Mouse (Mus musculus): ENCODE data around the gene Lmf1. TPM values are rescaled to one million over a fixed set of nuclear protein-coding genes. Genes with fewer than 3 reads are reported as not detected.

Gene Lmf1
- total and polyA plus RNA-seq, 2 experiments from 2014 or later: 19.8 to 27.6 TPM

- TF ChIP-seq CTCF (IDR thresholded peaks at IDR 0.05): no peak
- peak; percentile 85 for DNase-seq (ENCODE audit: low spot score)
- no peak for ATAC-seq (ENCODE audit: low FRiP score)
- H3K4me3 ChIP-seq (ENCODE audit: low read depth, low read length): no peak overlapping the region
- no peaks in the 10 kb centered on the region for H3K9me3 ChIP-seq (ENCODE audit: low read length)
- H3K4me2 ChIP-seq (ENCODE audit: low read depth, low read length, poor library complexity, severe bottlenecking): peak overlapping the region; percentile 12; the same call in 1 of the 2 replicates
- 23% methylated on average over 6 of the region's 6 CpGs for WGBS
- H3K4me1 ChIP-seq (ENCODE audit: insufficient read depth, low read length): peaks cover 3% of the 10 kb centered on the region; the same call in 1 of the 2 replicates
- H3K27me3 ChIP-seq (ENCODE audit: insufficient read depth, low read length): peaks cover 6% of the 10 kb centered on the region; the same call in 1 of the 2 replicates
- no peaks in the 10 kb centered on the region for H3K36me3 ChIP-seq (ENCODE audit: insufficient read depth, low read length)
- H3K9ac ChIP-seq (replicated peaks; ENCODE audit: low read length, poor library complexity, severe bottlenecking): no peak overlapping the region
- peak overlapping the region; percentile 38; the same call in 1 of the 2 replicates for H3K27ac ChIP-seq (ENCODE audit: low read depth, low read length)
These were observed 13.6 kb upstream of the Lmf1 start for GRCm38 (mm10) chr17:25565244-25565643.

DNA sequence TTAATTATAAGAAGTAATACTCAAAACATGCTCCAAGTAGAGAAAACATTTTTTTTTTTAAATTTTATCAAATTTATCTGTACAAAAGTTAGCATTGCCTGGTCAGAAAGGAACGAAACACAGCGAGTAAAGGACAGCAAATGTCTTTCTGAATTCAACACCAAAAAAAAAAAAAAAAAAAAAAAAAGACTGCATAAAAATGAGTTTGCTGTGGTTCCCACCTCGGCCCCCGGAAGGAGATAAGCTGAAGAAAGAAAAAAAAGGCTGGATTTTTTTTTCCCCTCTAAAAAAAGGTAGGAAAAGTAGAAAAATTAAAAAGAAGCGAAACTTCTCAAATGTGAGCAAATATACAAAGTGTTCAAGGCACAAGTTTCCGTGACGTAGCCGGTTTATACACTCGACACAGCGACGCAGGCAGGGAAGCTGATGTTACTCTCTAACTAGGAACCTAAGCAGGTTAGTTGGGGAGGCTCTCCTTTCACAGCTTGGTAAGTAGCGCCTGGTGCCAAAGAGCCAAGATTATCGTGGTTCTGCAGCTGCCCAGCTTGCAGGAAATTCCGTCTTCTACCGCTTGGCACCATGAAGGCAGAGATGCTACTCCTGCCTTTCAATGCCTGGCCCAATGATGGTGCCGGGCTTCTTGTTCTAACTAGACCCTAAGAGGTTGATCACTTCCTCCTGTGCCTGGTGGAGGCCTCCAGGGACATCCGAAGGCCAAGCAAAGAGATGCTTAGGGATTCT lies 12.9 kb upstream of the Lmf1 start:
- Histone ChIP-seq H3K27ac (ENCODE audit: low read depth, low read length) (0 out of 2 replicates have a peak overlapping the region, but pooled peaks have one; percentile 38), H3K36me3 (ENCODE audit: insufficient read depth, low read length) (no peaks in the 10 kb centered on the region), H3K4me3 (ENCODE audit: low read depth, low read length) (no peak overlapping the region; the same call in 1 of the 2 replicates), H3K9ac (replicated peaks; ENCODE audit: low read length, poor library complexity, severe bottlenecking) (no peak overlapping the region), H3K4me2 (ENCODE audit: low read depth, low read length, poor library complexity, severe bottlenecking) (peak overlapping the region; percentile 4; the same call in 1 of the 2 replicates), H3K4me1 (ENCODE audit: insufficient read depth, low read length) (peaks cover 3% of the 10 kb centered on the region; the same call in 1 of the 2 replicates), H3K9me3 (ENCODE audit: low read length) (no peaks in the 10 kb centered on the region), H3K27me3 (ENCODE audit: insufficient read depth, low read length) (peaks cover 7% of the 10 kb centered on the region; the same call in 1 of the 2 replicates)
- WGBS: 66% methylated on average over 17 of the region's 17 CpGs
- no peak for TF ChIP-seq CTCF (IDR thresholded peaks at IDR 0.05)
- no peak for DNase-seq (ENCODE audit: low spot score)
- no peak for ATAC-seq (ENCODE audit: low FRiP score)

GRCm38 (mm10) chr17:25567261-25567660 lies 11.6 kb upstream of the Lmf1 start:
- 67% methylated on average over 13 of the region's 13 CpGs for WGBS
- no peak for DNase-seq (ENCODE audit: low spot score)
- no peaks in the 10 kb centered on the region for H3K9me3 ChIP-seq (ENCODE audit: low read length)
- no peaks in the 10 kb centered on the region for H3K36me3 ChIP-seq (ENCODE audit: insufficient read depth, low read length)
- TF ChIP-seq CTCF (IDR thresholded peaks at IDR 0.05): no peak
- no peak for ATAC-seq (ENCODE audit: low FRiP score)
- no peak overlapping the region for H3K4me3 ChIP-seq (ENCODE audit: low read depth, low read length)
- peaks cover 10% of the 10 kb centered on the region; the same call in 1 of the 2 replicates for H3K27me3 ChIP-seq (ENCODE audit: insufficient read depth, low read length)
- no peak overlapping the region for H3K9ac ChIP-seq (replicated peaks; ENCODE audit: low read length, poor library complexity, severe bottlenecking)
- peaks cover 3% of the 10 kb centered on the region; the same call in 1 of the 2 replicates for H3K4me1 ChIP-seq (ENCODE audit: insufficient read depth, low read length)
- H3K27ac ChIP-seq (ENCODE audit: low read depth, low read length): no peak overlapping the region
- H3K4me2 ChIP-seq (ENCODE audit: low read depth, low read length, poor library complexity, severe bottlenecking): peak overlapping the region; percentile 42

DNA sequence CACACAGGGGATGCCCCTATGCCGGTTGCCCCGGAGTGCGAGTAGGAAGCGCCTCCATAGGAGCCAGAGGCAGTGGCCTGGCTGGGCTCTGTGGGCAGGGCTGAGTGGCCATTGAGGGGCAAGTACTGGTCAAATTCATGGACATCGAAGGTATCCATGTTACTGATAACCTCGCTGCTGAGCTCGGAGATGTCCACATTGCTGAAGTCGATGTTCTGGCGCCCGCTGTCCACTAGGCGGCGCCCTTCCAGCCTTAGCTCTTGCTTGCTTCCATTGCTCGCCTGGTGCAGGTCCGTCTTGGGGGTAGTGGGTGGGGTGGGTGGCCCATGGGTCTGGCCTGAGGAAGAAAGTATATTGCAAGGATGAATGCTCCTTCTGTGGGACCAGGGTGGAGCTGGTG lies 11.1 kb upstream of the Lmf1 start:
- peak overlapping the region; percentile 47; the same call in 1 of the 2 replicates for H3K4me3 ChIP-seq (ENCODE audit: low read depth, low read length)
- H3K4me1 ChIP-seq (ENCODE audit: insufficient read depth, low read length): peaks cover 3% of the 10 kb centered on the region; the same call in 1 of the 2 replicates
- no peaks in the 10 kb centered on the region for H3K36me3 ChIP-seq (ENCODE audit: insufficient read depth, low read length)
- 19% methylated on average over 14 of the region's 14 CpGs for WGBS
- H3K9ac ChIP-seq (replicated peaks; ENCODE audit: low read length, poor library complexity, severe bottlenecking): no peak overlapping the region
- no peak for ATAC-seq (ENCODE audit: low FRiP score)
- no peaks in the 10 kb centered on the region for H3K9me3 ChIP-seq (ENCODE audit: low read length)
- peak overlapping the region; percentile 42 for H3K4me2 ChIP-seq (ENCODE audit: low read depth, low read length, poor library complexity, severe bottlenecking)
- peak; percentile 78 for DNase-seq (ENCODE audit: low spot score)
- TF ChIP-seq CTCF (IDR thresholded peaks at IDR 0.05): peak; percentile 87
- H3K27me3 ChIP-seq (ENCODE audit: insufficient read depth, low read length): peaks cover 10% of the 10 kb centered on the region; the same call in 1 of the 2 replicates
- peak overlapping the region; percentile 44; the same call in 1 of the 2 replicates for H3K27ac ChIP-seq (ENCODE audit: low read depth, low read length)

DNA sequence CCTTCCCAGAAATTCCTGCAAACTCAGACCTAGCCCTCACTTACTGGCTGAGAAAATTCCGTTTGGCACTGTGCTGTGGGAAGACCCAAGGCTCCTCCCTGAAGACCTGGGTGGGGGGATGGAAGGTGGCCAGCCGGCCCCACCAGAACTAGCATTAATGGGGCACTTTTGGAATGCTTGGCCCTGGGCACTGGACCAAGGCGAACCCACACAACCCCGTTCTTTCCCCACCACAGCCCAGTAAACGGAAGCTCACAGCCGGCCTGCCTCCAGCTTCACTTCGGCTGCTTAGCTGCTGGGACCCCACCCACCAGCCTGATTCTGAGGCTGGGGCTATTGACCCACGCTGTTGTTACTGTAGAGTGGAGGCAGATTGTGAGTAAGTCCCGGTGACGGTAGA lies 10.7 kb upstream of the Lmf1 start:
- Histone ChIP-seq H3K4me2 (ENCODE audit: low read depth, low read length, poor library complexity, severe bottlenecking) (peak overlapping the region; percentile 42), H3K27me3 (ENCODE audit: insufficient read depth, low read length) (peaks cover 10% of the 10 kb centered on the region; the same call in 1 of the 2 replicates), H3K9me3 (ENCODE audit: low read length) (no peaks in the 10 kb centered on the region), H3K4me3 (ENCODE audit: low read depth, low read length) (peak overlapping the region; percentile 47), H3K4me1 (ENCODE audit: insufficient read depth, low read length) (peaks cover 3% of the 10 kb centered on the region; the same call in 1 of the 2 replicates), H3K36me3 (ENCODE audit: insufficient read depth, low read length) (no peaks in the 10 kb centered on the region), H3K9ac (replicated peaks; ENCODE audit: low read length, poor library complexity, severe bottlenecking) (no peak overlapping the region), H3K27ac (ENCODE audit: low read depth, low read length) (peak overlapping the region; percentile 44; the same call in 1 of the 2 replicates)
- DNase-seq (ENCODE audit: low spot score): peak; percentile 59
- 50% methylated on average over 10 of the region's 10 CpGs for WGBS
- no peak for TF ChIP-seq CTCF (IDR thresholded peaks at IDR 0.05)
- ATAC-seq (ENCODE audit: low FRiP score): 0 out of 2 replicates have a peak, but pooled peaks have one; percentile 20

GRCm38 (mm10) chr17:25568880-25569279 lies 10.0 kb upstream of the Lmf1 start:
- peak overlapping the region; percentile 44; the same call in 1 of the 2 replicates for H3K9ac ChIP-seq (replicated peaks; ENCODE audit: low read length, poor library complexity, severe bottlenecking)
- H3K4me2 ChIP-seq (ENCODE audit: low read depth, low read length, poor library complexity, severe bottlenecking): peak overlapping the region; percentile 91
- TF ChIP-seq CTCF (IDR thresholded peaks at IDR 0.05): no peak
- H3K27me3 ChIP-seq (ENCODE audit: insufficient read depth, low read length): peaks cover 12% of the 10 kb centered on the region; the same call in 1 of the 2 replicates
- ATAC-seq (ENCODE audit: low FRiP score) (no peak), DNase-seq (ENCODE audit: low spot score) (no peak)
- no peaks in the 10 kb centered on the region for H3K36me3 ChIP-seq (ENCODE audit: insufficient read depth, low read length)
- H3K4me3 ChIP-seq (ENCODE audit: low read depth, low read length): peak overlapping the region; percentile 47
- peaks cover 3% of the 10 kb centered on the region; the same call in 1 of the 2 replicates for H3K4me1 ChIP-seq (ENCODE audit: insufficient read depth, low read length)
- 69% methylated on average over 11 of the region's 11 CpGs for WGBS
- H3K9me3 ChIP-seq (ENCODE audit: low read length): no peaks in the 10 kb centered on the region
- H3K27ac ChIP-seq (ENCODE audit: low read depth, low read length): peak overlapping the region; percentile 52

Measured in midbrain, postnatal 0 days (tissue).